ENCODE assay signal across 16 mouse cellular contexts in genomic region chr8:77340046-77340747, GRCm38 (mm10).
A peak's percentile ranks its signal among the peaks of the same experiment; 100 is the strongest.
DNase-seq lines count a peak whose midpoint lies in the region; ATAC-seq and TF ChIP-seq lines count a peak whose summit lies in the region.
"Had no signal": no experiment of that assay in that cellular context is flagged by ENCODE, and none has a peak within 500 bp of the region (broad histone marks: within the 10 kb centered on the region; RNA-seq: fewer than 3 reads in every experiment).

No protein-coding gene starts in this region.

- no peak overlapping the region for H3K27ac ChIP-seq in forebrain, embryonic 11.5 days (ENCODE audit: low read depth, low read length)
- no peak overlapping the region for H3K27ac ChIP-seq in forebrain, postnatal 0 days (ENCODE audit: low read depth, low read length)
- no peak overlapping the region for H3K27ac ChIP-seq in hindbrain, embryonic 13.5 days
- peak overlapping the region; percentile 20; the same call in 1 of the 2 replicates for H3K27ac ChIP-seq in midbrain, embryonic 11.5 days (ENCODE audit: low read depth, low read length)
- H3K27ac ChIP-seq in liver, postnatal 0 days (ENCODE audit: low read depth): no peak overlapping the region
- H3K27ac ChIP-seq: gastrocnemius, adult 2 months; stomach, embryonic 15.5 days had no signal

- H3K4me1 ChIP-seq in forebrain, embryonic 11.5 days (replicated peaks; ENCODE audit: control insufficient read depth, insufficient read depth, low read length): no peaks in the 10 kb centered on the region
- no peaks in the 10 kb centered on the region for H3K4me1 ChIP-seq in forebrain, postnatal 0 days (ENCODE audit: insufficient read depth)
- H3K4me1 ChIP-seq in hindbrain, embryonic 13.5 days (replicated peaks): peaks cover 11% of the 10 kb centered on the region
- H3K4me1 ChIP-seq in midbrain, embryonic 11.5 days (ENCODE audit: control insufficient read depth, insufficient read depth, low read length): peaks cover 16% of the 10 kb centered on the region
- H3K4me1 ChIP-seq in liver, postnatal 0 days (ENCODE audit: insufficient read depth): no peaks in the 10 kb centered on the region

- H3K9me3 ChIP-seq in forebrain, embryonic 11.5 days (ENCODE audit: control insufficient read depth, low read length): no peaks in the 10 kb centered on the region
- H3K9me3 ChIP-seq in forebrain, postnatal 0 days (ENCODE audit: low read length): no peaks in the 10 kb centered on the region
- H3K9me3 ChIP-seq in hindbrain, embryonic 13.5 days: no peaks in the 10 kb centered on the region
- no peaks in the 10 kb centered on the region for H3K9me3 ChIP-seq in midbrain, embryonic 11.5 days (ENCODE audit: control insufficient read depth, low read length)
- no peaks in the 10 kb centered on the region for H3K9me3 ChIP-seq in liver, postnatal 0 days (ENCODE audit: low read length)
- H3K9me3 ChIP-seq: stomach, embryonic 15.5 days had no signal

- H3K27me3 ChIP-seq in forebrain, embryonic 11.5 days (ENCODE audit: control insufficient read depth, insufficient read depth, low read length): no peaks in the 10 kb centered on the region
- no peaks in the 10 kb centered on the region for H3K27me3 ChIP-seq in forebrain, postnatal 0 days (ENCODE audit: insufficient read depth, low read length)
- H3K27me3 ChIP-seq in hindbrain, embryonic 13.5 days: no peaks in the 10 kb centered on the region
- H3K27me3 ChIP-seq in midbrain, embryonic 11.5 days (ENCODE audit: control insufficient read depth, insufficient read depth, low read length): no peaks in the 10 kb centered on the region
- H3K27me3 ChIP-seq in liver, postnatal 0 days (ENCODE audit: insufficient read depth, low read length): no peaks in the 10 kb centered on the region
- H3K27me3 ChIP-seq: stomach, embryonic 15.5 days had no signal

- TF ChIP-seq POLR2A in brain, embryonic 14.5 days (IDR thresholded peaks at IDR 0.05; ENCODE audit: borderline replicate concordance, extremely low read depth, insufficient read depth, insufficient read length, poor library complexity, severe bottlenecking): no peak

- TF ChIP-seq CTCF in forebrain, postnatal 0 days (IDR thresholded peaks at IDR 0.05; ENCODE audit: low read depth): no peak
- no peak for TF ChIP-seq CTCF in brain, embryonic 14.5 days (IDR thresholded peaks at IDR 0.05; ENCODE audit: borderline replicate concordance, extremely low read depth, insufficient read depth, insufficient read length)
- no peak for TF ChIP-seq CTCF in liver, postnatal 0 days (IDR thresholded peaks at IDR 0.05; ENCODE audit: low read depth)

- H3K9ac ChIP-seq in forebrain, embryonic 11.5 days (ENCODE audit: low read length): no peak overlapping the region
- H3K9ac ChIP-seq in forebrain, postnatal 0 days: no peak overlapping the region
- H3K9ac ChIP-seq in hindbrain, embryonic 13.5 days: no peak overlapping the region
- no peak overlapping the region for H3K9ac ChIP-seq in midbrain, embryonic 11.5 days (ENCODE audit: low read length)
- no peak overlapping the region for H3K9ac ChIP-seq in liver, postnatal 0 days (replicated peaks)
- H3K9ac ChIP-seq: stomach, embryonic 15.5 days had no signal

- H3K4me3 ChIP-seq in forebrain, embryonic 11.5 days (ENCODE audit: low read depth, low read length): no peak overlapping the region
- no peak overlapping the region for H3K4me3 ChIP-seq in forebrain, postnatal 0 days (ENCODE audit: low read depth, low read length)
- H3K4me3 ChIP-seq in hindbrain, embryonic 13.5 days: no peak overlapping the region
- no peak overlapping the region for H3K4me3 ChIP-seq in midbrain, embryonic 11.5 days (ENCODE audit: low read depth, low read length)
- no peak overlapping the region for H3K4me3 ChIP-seq in liver, postnatal 0 days (ENCODE audit: low read depth, low read length)
- H3K4me3 ChIP-seq: gastrocnemius, adult 2 months; stomach, embryonic 15.5 days had no signal

- WGBS in forebrain, embryonic 11.5 days: 72% methylated on average over 6 of the region's 6 CpGs
- 47% methylated on average over 6 of the region's 6 CpGs for WGBS in forebrain, postnatal 0 days
- WGBS in hindbrain, embryonic 13.5 days: 33% methylated on average over 6 of the region's 6 CpGs
- WGBS in midbrain, embryonic 11.5 days: 54% methylated on average over 6 of the region's 6 CpGs
- 76% methylated on average over 6 of the region's 6 CpGs for WGBS in liver, postnatal 0 days (ENCODE audit: insufficient replicate concordance)

- 0 out of 2 replicates have a peak, but pooled peaks have one; percentile 47 for ATAC-seq in forebrain, embryonic 11.5 days (replicated peaks; ENCODE audit: low FRiP score)
- ATAC-seq in forebrain, postnatal 0 days: no peak
- peak; percentile 52 for ATAC-seq in hindbrain, embryonic 13.5 days (ENCODE audit: low FRiP score)
- ATAC-seq in midbrain, embryonic 11.5 days (ENCODE audit: low FRiP score): peak; percentile 73
- no peak for ATAC-seq in liver, postnatal 0 days

- H3K4me2 ChIP-seq in forebrain, embryonic 11.5 days (ENCODE audit: low read depth, low read length, severe bottlenecking): no peak overlapping the region
- no peak overlapping the region for H3K4me2 ChIP-seq in forebrain, postnatal 0 days (ENCODE audit: low read depth)
- H3K4me2 ChIP-seq in hindbrain, embryonic 13.5 days: no peak overlapping the region
- no peak overlapping the region for H3K4me2 ChIP-seq in midbrain, embryonic 11.5 days
- H3K4me2 ChIP-seq in liver, postnatal 0 days (ENCODE audit: low read depth, low read length): no peak overlapping the region
- H3K4me2 ChIP-seq: stomach, embryonic 15.5 days had no signal

- H3K36me3 ChIP-seq in forebrain, embryonic 11.5 days (ENCODE audit: control insufficient read depth, insufficient read depth, low read length): no peaks in the 10 kb centered on the region
- H3K36me3 ChIP-seq in forebrain, postnatal 0 days (ENCODE audit: insufficient read depth): no peaks in the 10 kb centered on the region
- no peaks in the 10 kb centered on the region for H3K36me3 ChIP-seq in hindbrain, embryonic 13.5 days
- no peaks in the 10 kb centered on the region; the same call in 1 of the 2 replicates for H3K36me3 ChIP-seq in midbrain, embryonic 11.5 days (ENCODE audit: control insufficient read depth, insufficient read depth, low read length)
- 0 out of 2 replicates have a peak, but pooled peaks cover 5% of the 10 kb centered on the region for H3K36me3 ChIP-seq in liver, postnatal 0 days (replicated peaks; ENCODE audit: insufficient read depth, low read length)

- no peak for DNase-seq in forebrain, embryonic 11.5 days (ENCODE audit: low spot score)
- no peak for DNase-seq in forebrain, postnatal 0 days
- DNase-seq in brain, embryonic 14.5 days (ENCODE audit: low read depth): peak; percentile 46
- DNase-seq in midbrain, embryonic 11.5 days (ENCODE audit: low spot score, missing footprints): no peak
- DNase-seq in liver, postnatal 0 days: no peak
- DNase-seq in kidney, adult 9 months: no peak
- no peak for DNase-seq in frontal cortex, postnatal 10 days (ENCODE audit: low spot score in 2 of 2)
- DNase-seq: cerebellum, adult 11-12 months; gastrocnemius, adult 2 months; heart, postnatal 36 days; kidney, adult 8-10 months; layer of hippocampus, adult 9-11 months; lung, postnatal 14 days; thymus, postnatal 36 days had no signal

- no peak for TF ChIP-seq EP300 in liver, postnatal 0 days (IDR thresholded peaks at IDR 0.05; ENCODE audit: low read depth)

Comparison
In these comparisons a context has a peak if more than half of its experiments do, and no peak if none do; other contexts are left out.
1. ATAC-seq: peak in forebrain, embryonic 11.5 days (single experiment), hindbrain, embryonic 13.5 days (single experiment) and midbrain, embryonic 11.5 days (single experiment); none in forebrain, postnatal 0 days (single experiment) and liver, postnatal 0 days (single experiment).